8 mouse cellular contexts compared by ENCODE assay signal in the genomic region with DNA sequence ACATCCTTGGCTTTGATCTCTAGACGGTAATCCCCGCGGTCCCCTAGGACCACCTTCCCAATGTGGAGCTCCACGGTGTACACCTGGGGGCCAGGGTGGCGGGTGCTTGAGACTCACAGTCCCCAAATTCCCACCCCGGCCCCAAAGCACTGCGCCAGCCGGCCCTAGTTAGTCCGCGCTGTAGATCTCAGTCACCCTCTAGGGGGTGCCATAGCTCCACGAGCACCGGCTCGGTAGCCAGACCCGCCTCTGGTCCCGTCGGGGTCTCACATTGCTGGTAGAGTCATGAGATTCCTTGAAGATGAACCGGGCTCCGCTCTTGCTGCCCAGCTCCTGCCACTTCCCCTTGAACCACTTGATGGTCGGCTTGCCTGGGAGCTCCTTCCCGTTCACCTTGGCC. TPM values are rescaled to one million over a fixed set of nuclear protein-coding genes. Genes with fewer than 3 reads are reported as not detected.
DNase-seq lines count a peak whose midpoint lies in the region; ATAC-seq and TF ChIP-seq lines count a peak whose summit lies in the region.

No protein-coding gene starts in this region.

- H3K9ac ChIP-seq in forebrain, embryonic 15.5 days (replicated peaks) = no peak overlapping the region; the same call in 1 of the 2 replicates
- no peak overlapping the region for H3K9ac ChIP-seq in hindbrain, postnatal 0 days (replicated peaks; ENCODE audit: low read length)
- no peak overlapping the region for H3K9ac ChIP-seq in liver, adult 2 months (ENCODE audit: low read depth, low read length)
- no peak overlapping the region for H3K9ac ChIP-seq in midbrain, postnatal 0 days (replicated peaks; ENCODE audit: low read length, poor library complexity, severe bottlenecking)

- no peak for TF ChIP-seq POLR2A in liver, adult 2 months (IDR thresholded peaks at IDR 0.05; ENCODE audit: extremely low read depth, insufficient read depth, low read length)

- peaks cover 15% of the 10 kb centered on the region; the same call in 1 of the 2 replicates for H3K27me3 ChIP-seq in forebrain, embryonic 15.5 days
- H3K27me3 ChIP-seq in hindbrain, postnatal 0 days (ENCODE audit: insufficient read depth, low read length) = no peaks in the 10 kb centered on the region
- peaks cover 6% of the 10 kb centered on the region; the same call in 1 of the 2 replicates for H3K27me3 ChIP-seq in liver, adult 2 months (ENCODE audit: control insufficient read depth, insufficient read depth, low read length)
- 0 out of 2 replicates have a peak, but pooled peaks cover 17% of the 10 kb centered on the region for H3K27me3 ChIP-seq in midbrain, postnatal 0 days (ENCODE audit: insufficient read depth, low read length)

- H3K27ac ChIP-seq in forebrain, embryonic 15.5 days (replicated peaks) = no peak overlapping the region
- no peak overlapping the region for H3K27ac ChIP-seq in hindbrain, postnatal 0 days
- H3K27ac ChIP-seq in liver, adult 2 months (replicated peaks; ENCODE audit: insufficient read depth, low read depth, low read length) = no peak overlapping the region
- no peak overlapping the region for H3K27ac ChIP-seq in midbrain, postnatal 0 days (ENCODE audit: low read depth, low read length)

- peak overlapping the region; percentile 36 for H3K4me2 ChIP-seq in forebrain, embryonic 15.5 days (replicated peaks)
- peak overlapping the region; percentile 37 for H3K4me2 ChIP-seq in hindbrain, postnatal 0 days (ENCODE audit: low read depth, low read length)
- 0 out of 2 replicates have a peak overlapping the region, but pooled peaks have one; percentile 15 for H3K4me2 ChIP-seq in midbrain, postnatal 0 days (ENCODE audit: low read depth, low read length, poor library complexity, severe bottlenecking)

- no peaks in the 10 kb centered on the region for H3K79me2 ChIP-seq in liver, adult 2 months (ENCODE audit: control insufficient read depth, insufficient read depth, low read length)

- H3K4me3 ChIP-seq in forebrain, embryonic 15.5 days = no peak overlapping the region
- H3K4me3 ChIP-seq in hindbrain, postnatal 0 days (ENCODE audit: low read length) = no peak overlapping the region
- no peak overlapping the region for H3K4me3 ChIP-seq in liver, adult 2 months (ENCODE audit: insufficient read depth, low read depth, low read length)
- H3K4me3 ChIP-seq in midbrain, postnatal 0 days (ENCODE audit: low read depth, low read length) = no peak overlapping the region

- no peaks in the 10 kb centered on the region for H3K36me3 ChIP-seq in forebrain, embryonic 15.5 days
- H3K36me3 ChIP-seq in hindbrain, postnatal 0 days (ENCODE audit: insufficient read depth, low read length) = no peaks in the 10 kb centered on the region
- H3K36me3 ChIP-seq in liver, adult 2 months (ENCODE audit: control insufficient read depth, insufficient read depth, low read length) = no peaks in the 10 kb centered on the region
- no peaks in the 10 kb centered on the region for H3K36me3 ChIP-seq in midbrain, postnatal 0 days (ENCODE audit: insufficient read depth, low read length)

- ATAC-seq in forebrain, embryonic 15.5 days (replicated peaks) = peak; percentile 64
- ATAC-seq in hindbrain, postnatal 0 days = peak; percentile 45
- no peak for ATAC-seq in midbrain, postnatal 0 days (ENCODE audit: low FRiP score)

- H3K9me3 ChIP-seq in forebrain, embryonic 15.5 days = no peaks in the 10 kb centered on the region
- H3K9me3 ChIP-seq in hindbrain, postnatal 0 days (ENCODE audit: low read length) = no peaks in the 10 kb centered on the region
- H3K9me3 ChIP-seq in midbrain, postnatal 0 days (ENCODE audit: low read length) = no peaks in the 10 kb centered on the region

- H3K4me1 ChIP-seq in forebrain, embryonic 15.5 days = peaks cover 15% of the 10 kb centered on the region
- H3K4me1 ChIP-seq in hindbrain, postnatal 0 days (ENCODE audit: insufficient read depth, low read length) = no peaks in the 10 kb centered on the region
- no peaks in the 10 kb centered on the region for H3K4me1 ChIP-seq in liver, adult 2 months (ENCODE audit: control insufficient read depth, insufficient read depth, low read length)
- H3K4me1 ChIP-seq in midbrain, postnatal 0 days (ENCODE audit: insufficient read depth, low read length) = peaks cover 4% of the 10 kb centered on the region; the same call in 1 of the 2 replicates

- WGBS in forebrain, embryonic 15.5 days = 2% methylated on average over 20 of the region's 20 CpGs
- 5% methylated on average over 20 of the region's 20 CpGs for WGBS in hindbrain, postnatal 0 days
- whole genome bisulfite sequencing in liver, adult 2 months = 4% methylated on average over 20 of the region's 20 CpGs
- WGBS in midbrain, postnatal 0 days = 2% methylated on average over 20 of the region's 20 CpGs

- peak; percentile 80 for TF ChIP-seq CTCF in hindbrain, postnatal 0 days (IDR thresholded peaks at IDR 0.05; ENCODE audit: low read depth)
- TF ChIP-seq CTCF in liver, adult 2 months (IDR thresholded peaks at IDR 0.05; ENCODE audit: low read depth, low read length) = peak; percentile 80
- peak; percentile 70 for TF ChIP-seq CTCF in midbrain, postnatal 0 days (IDR thresholded peaks at IDR 0.05)

- intact Hi-C loops in left cerebral cortex, postnatal 10 days (cut with DNase I) = loop anchor here (5.0 to 10.0 kb wide), 2 partner anchors 41 to 123 kb away; no protein-coding TSS in a partner anchor
- intact Hi-C loops in left cerebral cortex, postnatal 36 days (cut with DNase I) = loop anchor here (5.0 kb wide), 1 partner anchor 131 kb away; no protein-coding TSS in a partner anchor

- peak; percentile 29 to 75 for DNase-seq in left cerebral cortex, postnatal 10 days (ENCODE audit: extremely low spot score in 1 of 2, low spot score in 2 of 2)
- no peak for DNase-seq in left cerebral cortex, postnatal 36 days (ENCODE audit: low spot score in 2 of 2)
- peak; percentile 64 for DNase-seq in cerebellum, adult 11 months
- DNase-seq in hindbrain, postnatal 0 days (ENCODE audit: low spot score) = peak; percentile 77
- no peak for DNase-seq in liver, adult 2 months (ENCODE audit: extremely low read depth, low read depth, low spot score)
- DNase-seq in midbrain, postnatal 0 days (ENCODE audit: low spot score) = peak; percentile 73
- DNase-seq in thymus, postnatal 10 days (ENCODE audit: low spot score in 2 of 2) = peak; percentile 66 to 87

RNA-seq across cellular contexts. Expression of a gene that starts 2.7 kb away (rescaled TPM):
- total RNA-seq in left cerebral cortex, postnatal 10 days (2021) = under 1 TPM; 0.09 to 0.53 TPM
- under 1 TPM in 1 of 2 experiments, not detected in 1; 0.12 TPM for total RNA-seq in left cerebral cortex, postnatal 36 days (2021)
- polyA plus RNA-seq in forebrain, embryonic 15.5 days (2015; fragmentation: Nextera tagmentation; extraction: Ambion mirVana) = 0.13 and 0.15 TPM in 2 replicates
- 0.14 and 0.47 TPM in 2 replicates for total RNA-seq in hindbrain, postnatal 0 days (2014; rRNA removed)
- 0.19 and 0.25 TPM in 2 replicates for polyA plus RNA-seq in hindbrain, postnatal 0 days (2015; fragmentation: Nextera tagmentation; extraction: Ambion mirVana)
- total RNA-seq in liver, adult 2 months (2014; rRNA removed) = 0.55 TPM in 1 of 2 replicates, not detected in the other
- not detected in 2 replicates for polyA plus RNA-seq in liver, adult 2 months (2012; rRNA removed)
- total RNA-seq in midbrain, postnatal 0 days (2014; rRNA removed) = 0.27 and 0.38 TPM in 2 replicates
- 0.28 and 0.34 TPM in 2 replicates for polyA plus RNA-seq in midbrain, postnatal 0 days (2015; fragmentation: Nextera tagmentation; extraction: Ambion mirVana)

RNA-seq across cellular contexts. Expression of a gene that starts 10.2 kb away (rescaled TPM):
- total RNA-seq in left cerebral cortex, postnatal 10 days (2021) = under 1 TPM in 1 of 2 experiments, not detected in 1; 0.13 TPM
- not detected for total RNA-seq in left cerebral cortex, postnatal 36 days (2021)
- not detected in 2 replicates for polyA plus RNA-seq in forebrain, embryonic 15.5 days (2015; fragmentation: Nextera tagmentation; extraction: Ambion mirVana)
- 0.05 TPM in 1 of 2 replicates, not detected in the other for total RNA-seq in hindbrain, postnatal 0 days (2014; rRNA removed)
- 0.06 TPM in 1 of 2 replicates, not detected in the other for polyA plus RNA-seq in hindbrain, postnatal 0 days (2015; fragmentation: Nextera tagmentation; extraction: Ambion mirVana)
- total RNA-seq in liver, adult 2 months (2014; rRNA removed) = 0.18 and 0.81 TPM in 2 replicates
- 0.56 and 1.9 TPM in 2 replicates for polyA plus RNA-seq in liver, adult 2 months (2012; rRNA removed)
- total RNA-seq in midbrain, postnatal 0 days (2014; rRNA removed) = 0.19 TPM in 1 of 2 replicates, not detected in the other
- polyA plus RNA-seq in midbrain, postnatal 0 days (2015; fragmentation: Nextera tagmentation; extraction: Ambion mirVana) = 0.14 TPM in 1 of 2 replicates, not detected in the other

RNA-seq across cellular contexts. Expression of a gene that starts 25.3 kb away (rescaled TPM):
- total RNA-seq in left cerebral cortex, postnatal 10 days (2021) = 10 to 100 TPM; 24.4 to 26.8 TPM
- total RNA-seq in left cerebral cortex, postnatal 36 days (2021) = 10 to 100 TPM; 18.9 to 20.2 TPM
- 30.2 and 30.5 TPM in 2 replicates for polyA plus RNA-seq in forebrain, embryonic 15.5 days (2015; fragmentation: Nextera tagmentation; extraction: Ambion mirVana)
- total RNA-seq in hindbrain, postnatal 0 days (2014; rRNA removed) = 19.7 and 19.8 TPM in 2 replicates
- polyA plus RNA-seq in hindbrain, postnatal 0 days (2015; fragmentation: Nextera tagmentation; extraction: Ambion mirVana) = 26.7 and 31.9 TPM in 2 replicates
- total RNA-seq in liver, adult 2 months (2014; rRNA removed) = 1.7 and 1.8 TPM in 2 replicates
- polyA plus RNA-seq in liver, adult 2 months (2012; rRNA removed) = 4.1 and 4.7 TPM in 2 replicates
- 18.5 and 19.3 TPM in 2 replicates for total RNA-seq in midbrain, postnatal 0 days (2014; rRNA removed)
- 23.8 and 27.7 TPM in 2 replicates for polyA plus RNA-seq in midbrain, postnatal 0 days (2015; fragmentation: Nextera tagmentation; extraction: Ambion mirVana)

RNA-seq across cellular contexts. Expression of a gene that starts 25.4 kb away (rescaled TPM):
- total RNA-seq in left cerebral cortex, postnatal 10 days (2021) = 100 to 1,000 TPM; 143 to 144 TPM
- total RNA-seq in left cerebral cortex, postnatal 36 days (2021) = 100 to 1,000 TPM; 169 to 185 TPM
- 133 and 138 TPM in 2 replicates for polyA plus RNA-seq in forebrain, embryonic 15.5 days (2015; fragmentation: Nextera tagmentation; extraction: Ambion mirVana)
- total RNA-seq in hindbrain, postnatal 0 days (2014; rRNA removed) = 311 and 319 TPM in 2 replicates
- 138 and 152 TPM in 2 replicates for polyA plus RNA-seq in hindbrain, postnatal 0 days (2015; fragmentation: Nextera tagmentation; extraction: Ambion mirVana)
- 29.7 and 40.5 TPM in 2 replicates for total RNA-seq in liver, adult 2 months (2014; rRNA removed)
- polyA plus RNA-seq in liver, adult 2 months (2012; rRNA removed) = 227 and 287 TPM in 2 replicates
- 247 and 273 TPM in 2 replicates for total RNA-seq in midbrain, postnatal 0 days (2014; rRNA removed)
- 150 and 154 TPM in 2 replicates for polyA plus RNA-seq in midbrain, postnatal 0 days (2015; fragmentation: Nextera tagmentation; extraction: Ambion mirVana)

RNA-seq across cellular contexts. Expression of a gene that starts 26.9 kb away (rescaled TPM):
- 1 to 10 TPM; 6.9 to 7.2 TPM for total RNA-seq in left cerebral cortex, postnatal 10 days (2021)
- total RNA-seq in left cerebral cortex, postnatal 36 days (2021) = 1 to 10 TPM; 7.5 to 7.6 TPM
- 46.9 and 54.1 TPM in 2 replicates for polyA plus RNA-seq in forebrain, embryonic 15.5 days (2015; fragmentation: Nextera tagmentation; extraction: Ambion mirVana)
- 26.3 and 30.0 TPM in 2 replicates for total RNA-seq in hindbrain, postnatal 0 days (2014; rRNA removed)
- polyA plus RNA-seq in hindbrain, postnatal 0 days (2015; fragmentation: Nextera tagmentation; extraction: Ambion mirVana) = 17.6 and 18.7 TPM in 2 replicates
- 2.4 and 4.0 TPM in 2 replicates for total RNA-seq in liver, adult 2 months (2014; rRNA removed)
- polyA plus RNA-seq in liver, adult 2 months (2012; rRNA removed) = 5.2 and 6.5 TPM in 2 replicates
- total RNA-seq in midbrain, postnatal 0 days (2014; rRNA removed) = 12.9 and 17.5 TPM in 2 replicates
- polyA plus RNA-seq in midbrain, postnatal 0 days (2015; fragmentation: Nextera tagmentation; extraction: Ambion mirVana) = 8.8 and 9.6 TPM in 2 replicates

Comparison
In these comparisons a context has a peak if more than half of its experiments do, and no peak if none do; other contexts are left out.
1. DNase-seq: peak in left cerebral cortex, postnatal 10 days (2 of 2), cerebellum, adult 11 months (single experiment), hindbrain, postnatal 0 days (single experiment), midbrain, postnatal 0 days (single experiment) and thymus, postnatal 10 days (2 of 2); none in left cerebral cortex, postnatal 36 days (0 of 2) and liver, adult 2 months (single experiment).
2. Peak in every context shown above with its lines, with median percentiles within 50 percentile points of each other: H3K4me2 ChIP-seq and CTCF ChIP-seq.